Comparison of ENCODE assay signal across 9 mouse cellular contexts in genomic region chr9:63956052-63956451, GRCm38 (mm10).
DNase-seq lines count a peak whose midpoint lies in the region; ATAC-seq and TF ChIP-seq lines count a peak whose summit lies in the region.
"Had no signal": no experiment of that assay in that cellular context is flagged by ENCODE, and none has a peak within 500 bp of the region (broad histone marks: within the 10 kb centered on the region; RNA-seq: fewer than 3 reads in every experiment).

No protein-coding gene starts in this region.

- no peak for TF ChIP-seq POLR2A in liver, adult 2 months (IDR thresholded peaks at IDR 0.05; ENCODE audit: extremely low read depth, insufficient read depth, low read length)
- no peak for TF ChIP-seq POLR2A in brain, embryonic 14.5 days (IDR thresholded peaks at IDR 0.05; ENCODE audit: borderline replicate concordance, extremely low read depth, insufficient read depth, insufficient read length, poor library complexity, severe bottlenecking)
- TF ChIP-seq POLR2A in limb, embryonic 14.5 days (IDR thresholded peaks at IDR 0.05; ENCODE audit: borderline replicate concordance, extremely low read depth, insufficient read depth, insufficient read length): no peak

- no peak overlapping the region for H3K4me3 ChIP-seq in liver, adult 2 months (ENCODE audit: insufficient read depth, low read depth, low read length)
- no peak overlapping the region for H3K4me3 ChIP-seq in liver, embryonic 11.5 days (ENCODE audit: low read depth, low read length)
- H3K4me3 ChIP-seq in intestine, postnatal 0 days (ENCODE audit: low read depth, low read length): no peak overlapping the region
- no peak overlapping the region for H3K4me3 ChIP-seq in limb, embryonic 14.5 days (replicated peaks; ENCODE audit: low read length)
- H3K4me3 ChIP-seq: stomach, embryonic 15.5 days had no signal

- H3K9me3 ChIP-seq in liver, embryonic 11.5 days (ENCODE audit: control insufficient read depth, low read length): no peaks in the 10 kb centered on the region
- H3K9me3 ChIP-seq in intestine, postnatal 0 days (ENCODE audit: control insufficient read depth): no peaks in the 10 kb centered on the region
- H3K9me3 ChIP-seq in limb, embryonic 14.5 days (ENCODE audit: control insufficient read depth, low read length): no peaks in the 10 kb centered on the region
- H3K9me3 ChIP-seq: stomach, embryonic 15.5 days had no signal

- 38% methylated on average over 9 of the region's 9 CpGs for WGBS in liver, adult 2 months
- 42% methylated on average over 9 of the region's 9 CpGs for WGBS in liver, embryonic 11.5 days
- 44% methylated on average over 9 of the region's 9 CpGs for WGBS in intestine, postnatal 0 days
- WGBS in limb, embryonic 14.5 days: 31% methylated on average over 9 of the region's 9 CpGs

- peak; percentile 39 for DNase-seq in liver, adult 2 months (ENCODE audit: extremely low read depth, low read depth, low spot score)
- DNase-seq in liver, embryonic 11.5 days (ENCODE audit: low spot score): no peak
- peak; percentile 87 for DNase-seq in brain, embryonic 14.5 days (ENCODE audit: low read depth)
- peak; percentile 49 to 55 for DNase-seq in frontal cortex, postnatal 25 days (ENCODE audit: low spot score in 2 of 2)
- peak; percentile 77 for DNase-seq in limb, embryonic 14.5 days (ENCODE audit: low spot score)
- DNase-seq in right cerebral cortex, adult 18-20 months: peak; percentile 53
- DNase-seq in urinary bladder, postnatal 10 days (ENCODE audit: low spot score): peak; percentile 49

- no peaks in the 10 kb centered on the region for H3K36me3 ChIP-seq in liver, adult 2 months (ENCODE audit: control insufficient read depth, insufficient read depth, low read length)
- peaks cover 5% of the 10 kb centered on the region; the same call in 1 of the 2 replicates for H3K36me3 ChIP-seq in liver, embryonic 11.5 days (ENCODE audit: control insufficient read depth, insufficient read depth, low read length)
- H3K36me3 ChIP-seq in intestine, postnatal 0 days (ENCODE audit: control insufficient read depth, insufficient read depth): peaks cover 32% of the 10 kb centered on the region
- peaks cover 21% of the 10 kb centered on the region for H3K36me3 ChIP-seq in limb, embryonic 14.5 days (ENCODE audit: control insufficient read depth, insufficient read depth, low read length)

- TF ChIP-seq CTCF in liver, adult 2 months (IDR thresholded peaks at IDR 0.05; ENCODE audit: low read depth, low read length): peak; percentile 98
- peak; percentile 94 for TF ChIP-seq CTCF in brain, embryonic 14.5 days (IDR thresholded peaks at IDR 0.05; ENCODE audit: borderline replicate concordance, extremely low read depth, insufficient read depth, insufficient read length)
- TF ChIP-seq CTCF in intestine, postnatal 0 days (IDR thresholded peaks at IDR 0.05; ENCODE audit: low read depth): peak; percentile 94

- H3K4me1 ChIP-seq in liver, adult 2 months (ENCODE audit: control insufficient read depth, insufficient read depth, low read length): peaks cover 4% of the 10 kb centered on the region; the same call in 1 of the 2 replicates
- peaks cover 41% of the 10 kb centered on the region for H3K4me1 ChIP-seq in liver, embryonic 11.5 days (replicated peaks; ENCODE audit: control insufficient read depth, insufficient read depth, low read length)
- 0 out of 2 replicates have a peak, but pooled peaks cover 8% of the 10 kb centered on the region for H3K4me1 ChIP-seq in intestine, postnatal 0 days (replicated peaks; ENCODE audit: control insufficient read depth, insufficient read depth, low read length)
- peaks cover 41% of the 10 kb centered on the region for H3K4me1 ChIP-seq in limb, embryonic 14.5 days (ENCODE audit: control insufficient read depth, insufficient read depth, low read length)

- no peak overlapping the region for H3K27ac ChIP-seq in liver, adult 2 months (replicated peaks; ENCODE audit: insufficient read depth, low read depth, low read length)
- H3K27ac ChIP-seq in liver, embryonic 11.5 days (ENCODE audit: low read depth, low read length): no peak overlapping the region
- H3K27ac ChIP-seq in intestine, postnatal 0 days (ENCODE audit: low read depth, low read length): no peak overlapping the region
- H3K27ac ChIP-seq in limb, embryonic 14.5 days (replicated peaks; ENCODE audit: low read depth, low read length): no peak overlapping the region

- H3K27me3 ChIP-seq in liver, adult 2 months (ENCODE audit: control insufficient read depth, insufficient read depth, low read length): no peaks in the 10 kb centered on the region
- no peaks in the 10 kb centered on the region for H3K27me3 ChIP-seq in liver, embryonic 11.5 days (replicated peaks; ENCODE audit: control insufficient read depth, insufficient read depth, low read length)
- H3K27me3 ChIP-seq in intestine, postnatal 0 days (replicated peaks; ENCODE audit: control insufficient read depth, insufficient read depth, low read length): no peaks in the 10 kb centered on the region
- H3K27me3 ChIP-seq in limb, embryonic 14.5 days (ENCODE audit: control insufficient read depth, insufficient read depth, low read length): no peaks in the 10 kb centered on the region
- H3K27me3 ChIP-seq: stomach, embryonic 15.5 days had no signal

- no peak overlapping the region for H3K9ac ChIP-seq in liver, adult 2 months (ENCODE audit: low read depth, low read length)
- H3K9ac ChIP-seq in liver, embryonic 11.5 days (ENCODE audit: low read depth, low read length): no peak overlapping the region
- H3K9ac ChIP-seq in intestine, postnatal 0 days (ENCODE audit: low read depth, low read length): no peak overlapping the region
- peak overlapping the region; percentile 7; the same call in 1 of the 2 replicates for H3K9ac ChIP-seq in limb, embryonic 14.5 days (ENCODE audit: low read depth, low read length, severe bottlenecking)
- H3K9ac ChIP-seq: stomach, embryonic 15.5 days had no signal

- no peak for ATAC-seq in liver, embryonic 11.5 days (replicated peaks; ENCODE audit: low FRiP score)
- ATAC-seq in intestine, postnatal 0 days: no peak
- ATAC-seq in limb, embryonic 14.5 days (ENCODE audit: low FRiP score, low read depth): no peak

- no peak overlapping the region for H3K4me2 ChIP-seq in liver, embryonic 11.5 days
- no peak overlapping the region for H3K4me2 ChIP-seq in intestine, postnatal 0 days (replicated peaks; ENCODE audit: low read depth)
- H3K4me2 ChIP-seq in limb, embryonic 14.5 days (replicated peaks; ENCODE audit: low read depth, low read length, severe bottlenecking): no peak overlapping the region
- H3K4me2 ChIP-seq: stomach, embryonic 15.5 days had no signal

- H3K79me2 ChIP-seq in liver, adult 2 months (ENCODE audit: control insufficient read depth, insufficient read depth, low read length): 0 out of 2 replicates have a peak, but pooled peaks cover 6% of the 10 kb centered on the region
